Mouse (Mus musculus) forebrain, embryonic 11.5 days (tissue): ENCODE data around the gene Commd4. TPM values are rescaled to one million over a fixed set of nuclear protein-coding genes. Genes with fewer than 3 reads are reported as not detected.

ENCODE experiments used
- polyA plus RNA-seq: library from polyadenylated mRNA; unstranded; fragments of >200 nt; fragmentation: Nextera tagmentation; extraction: Ambion mirVana; gene quantifications from 2 replicates; pipeline ENCODE4 v1.2.1, GENCODE M21; 2014

Commd4 gene
- polyA plus RNA-seq, 1 experiment from 2014 or later, result 87.1 TPM

Other genes with a start within 250 kb of the Commd4 start
- 5.8 and 6.0 TPM in 2 replicates for gene Snx33, start 230.0 kb downstream of the Commd4 start, polyA plus RNA-seq
- 63.6 and 65.4 TPM in 2 replicates for gene Imp3, start 220.9 kb downstream of the Commd4 start, polyA plus RNA-seq
- gene Snupn, start 207.5 kb downstream of the Commd4 start, polyA plus RNA-seq, result 27.8 and 28.4 TPM in 2 replicates
- 31.8 and 35.5 TPM in 2 replicates for gene Ptpn9, start 163.4 kb downstream of the Commd4 start, polyA plus RNA-seq
- 63.7 and 71.4 TPM in 2 replicates for gene Sin3a, start 86.3 kb downstream of the Commd4 start, polyA plus RNA-seq
- gene Man2c1, start 27.6 kb downstream of the Commd4 start, polyA plus RNA-seq, result 37.6 and 41.3 TPM in 2 replicates
- 5.2 and 5.4 TPM in 2 replicates for gene Neil1, start 10.0 kb downstream of the Commd4 start, polyA plus RNA-seq
- 0.09 TPM in 1 of 2 replicates, not detected in the other for gene Trcg1, start 78.2 kb upstream of the Commd4 start, polyA plus RNA-seq
- 12.5 TPM in 2 replicates for gene 1700017B05Rik, start 104.3 kb upstream of the Commd4 start, polyA plus RNA-seq